Mouse (Mus musculus) kidney, embryonic 14.5 days (tissue): ENCODE measurements around the gene Sh3bp5l. TPM values are rescaled to one million over a fixed set of nuclear protein-coding genes. Genes with fewer than 3 reads are reported as not detected.
"Not testable (repeated sequence)": the region's sequence is repeated elsewhere in the genome, so short reads cannot be mapped to it uniquely, and the experiment has no call there.

Experiments
- ATAC-seq: fragments of 200-750 bp; cut with Nextera tagmentation; 2 replicates; pipeline ENCODE4 v1.8.0; 2017; ENCODE audit warnings: moderate number of reproducible peaks, mild to moderate bottlenecking, moderate TSS enrichment, moderate library complexity; ENCODE audit not compliant: low FRiP score, low TSS enrichment
- H3K27ac ChIP-seq: fragments of 300-500 bp; sonication (generic); 2 replicates; pipeline ENCODE4 v1.5.1; 2014; ENCODE audit warnings: low read depth, mild to moderate bottlenecking, low read length, moderate library complexity, mixed read lengths
- H3K27me3 ChIP-seq: fragments of 300-500 bp; sonication (generic); 2 replicates; pipeline ENCODE4 v1.6.1; 2014; ENCODE audit warnings: mild to moderate bottlenecking, low read length; ENCODE audit not compliant: control insufficient read depth, insufficient read depth
- H3K36me3 ChIP-seq: fragments of 300-500 bp; sonication (generic); 2 replicates; pipeline ENCODE4 v1.6.1; 2014; ENCODE audit warnings: low read length, mixed read lengths; ENCODE audit not compliant: control insufficient read depth, insufficient read depth
- H3K4me1 ChIP-seq: fragments of 300-500 bp; sonication (generic); 2 replicates; pipeline ENCODE4 v1.6.1; 2014; ENCODE audit warnings: low read length, mixed read lengths; ENCODE audit not compliant: control insufficient read depth, insufficient read depth
- H3K4me2 ChIP-seq: fragments of 300-500 bp; sonication (generic); replicated peaks from 2 replicates; pipeline ENCODE4 v1.6.1; 2014; ENCODE audit warnings: low read depth, mild to moderate bottlenecking, low read length
- H3K4me3 ChIP-seq: fragments of 300-500 bp; sonication (generic); 2 replicates; pipeline ENCODE4 v1.5.1; 2014; ENCODE audit warnings: mild to moderate bottlenecking, low read length
- H3K9ac ChIP-seq: fragments of 300-500 bp; sonication (generic); 2 replicates; pipeline ENCODE4 v1.6.1; 2014; ENCODE audit warnings: low read depth, mild to moderate bottlenecking, low read length, moderate library complexity
- H3K9me3 ChIP-seq: fragments of 300-500 bp; sonication (generic); 2 replicates; pipeline ENCODE4 v1.6.1; 2016; ENCODE audit warnings: low read length; ENCODE audit not compliant: control insufficient read depth
- WGBS: fragments of 180-500 bp; shearing (Covaris S2); extraction: QIAGEN DNeasy Blood & Tissue Kit; methylation state at CpG from one replicate; pipeline ENCODE4 v1.1.7; 2014; 5-methylcytosine and 5-hydroxymethylcytosine counted together
- polyA plus RNA-seq: library from polyadenylated mRNA; unstranded; fragments of >200 nt; fragmentation: Nextera tagmentation; extraction: Ambion mirVana; gene quantifications from 2 replicates; pipeline ENCODE4 v1.2.1, GENCODE M21; 2014

Sh3bp5l gene
- polyA plus RNA-seq, 1 experiment from 2014 or later: 27.5 TPM

GRCm38 (mm10) chr11:58301837-58302754 is 28.4 kb upstream of the Sh3bp5l start:
- Histone ChIP-seq H3K4me2 (peak overlapping the region; percentile 55), H3K4me3 (peak overlapping the region; percentile 55), H3K9me3 (no peaks in the 10 kb centered on the region), H3K27me3 (no peaks in the 10 kb centered on the region), H3K36me3 (no peaks in the 10 kb centered on the region), H3K9ac (peak overlapping the region; percentile 40), H3K27ac (peak overlapping the region; percentile 88), H3K4me1 (peaks cover 8% of the 10 kb centered on the region; the same call in 1 of the 2 replicates)
- under 1% methylated on average over 36 of the region's 36 CpGs for WGBS
- ATAC-seq: peak; percentile 93

- no peaks in the 10 kb centered on the region for H3K27me3 ChIP-seq
- peak overlapping the region; percentile 55 for H3K4me3 ChIP-seq
- H3K4me2 ChIP-seq: peak overlapping the region; percentile 55
- H3K36me3 ChIP-seq: no peaks in the 10 kb centered on the region
- peak; percentile 56 for ATAC-seq
- peaks cover 13% of the 10 kb centered on the region; the same call in 1 of the 2 replicates for H3K4me1 ChIP-seq
- no peaks in the 10 kb centered on the region for H3K9me3 ChIP-seq
- H3K9ac ChIP-seq: peak overlapping the region; percentile 40
- 1% methylated on average over 26 of the region's 26 CpGs for WGBS
- peak overlapping the region; percentile 88 for H3K27ac ChIP-seq
Observed at GRCm38 (mm10) chr11:58302774-58303445, 27.6 kb upstream of the Sh3bp5l start.

GRCm38 (mm10) chr11:58303594-58303993 is 26.9 kb upstream of the Sh3bp5l start:
- Histone ChIP-seq H3K27ac (no peak overlapping the region), H3K4me3 (peak overlapping the region; percentile 1; the same call in 1 of the 2 replicates)

GRCm38 (mm10) chr11:58305299-58305698 is 25.2 kb upstream of the Sh3bp5l start:
- H3K36me3 ChIP-seq, H3K4me2 ChIP-seq, H3K27ac ChIP-seq, H3K27me3 ChIP-seq, H3K9me3 ChIP-seq, H3K4me3 ChIP-seq, H3K9ac ChIP-seq, ATAC-seq: not testable (repeated sequence)
- WGBS: 93% methylated on average over 8 of the region's 8 CpGs
- H3K4me1 ChIP-seq: peaks cover 16% of the 10 kb centered on the region; the same call in 1 of the 2 replicates

More at GRCm38 (mm10) chr11:58303594-58303993, 26.9 kb upstream of the Sh3bp5l start:
- no peaks in the 10 kb centered on the region for H3K36me3 ChIP-seq
- ATAC-seq: no peak
- H3K9me3 ChIP-seq: no peaks in the 10 kb centered on the region
- no peak overlapping the region for H3K9ac ChIP-seq
- H3K27me3 ChIP-seq: no peaks in the 10 kb centered on the region
- peak overlapping the region; percentile 21 for H3K4me2 ChIP-seq
- H3K4me1 ChIP-seq: peaks cover 16% of the 10 kb centered on the region; the same call in 1 of the 2 replicates
- WGBS: 25% methylated on average over 7 of the region's 7 CpGs

- Histone ChIP-seq H3K4me1 (peaks cover 13% of the 10 kb centered on the region; the same call in 1 of the 2 replicates), H3K27ac (peak within 1 kb of the TSS; percentile 56; the same call in 1 of the 2 replicates), H3K27me3 (no peaks in the 10 kb centered on the region), H3K9me3 (no peaks in the 10 kb centered on the region), H3K4me3 (peak within 1 kb of the TSS; percentile 54), H3K9ac (peak within 1 kb of the TSS; percentile 73), H3K36me3 (no peaks in the 10 kb centered on the region), H3K4me2 (peak within 1 kb of the TSS; percentile 88)
- peak; percentile 75 for ATAC-seq
- WGBS: under 1% methylated on average over 34 of the region's 34 CpGs
Observed at GRCm38 (mm10) chr11:58306860-58307308, 23.6 kb upstream of the Sh3bp5l start, which contains the start of gene Zfp692. Gene Zfp692 (plus strand): TSS chr11:58307069.

- 1% methylated on average over 41 of the region's 42 CpGs for WGBS
- Histone ChIP-seq H3K27me3 (no peaks in the 10 kb centered on the region), H3K9me3 (no peaks in the 10 kb centered on the region), H3K4me2 (peak overlapping the region; percentile 88), H3K4me1 (peaks cover 13% of the 10 kb centered on the region; the same call in 1 of the 2 replicates), H3K36me3 (no peaks in the 10 kb centered on the region), H3K4me3 (peak overlapping the region; percentile 54), H3K9ac (peak overlapping the region; percentile 73), H3K27ac (peak overlapping the region; percentile 56; the same call in 1 of the 2 replicates)
- peak; percentile 72 for ATAC-seq
Observed at GRCm38 (mm10) chr11:58307411-58308080, 23.0 kb upstream of the Sh3bp5l start.

- Histone ChIP-seq H3K4me1 (peaks cover 10% of the 10 kb centered on the region; the same call in 1 of the 2 replicates), H3K9ac (no peak overlapping the region), H3K4me3 (no peak overlapping the region), H3K36me3 (no peaks in the 10 kb centered on the region), H3K27ac (no peak overlapping the region), H3K4me2 (no peak overlapping the region), H3K9me3 (no peaks in the 10 kb centered on the region), H3K27me3 (no peaks in the 10 kb centered on the region)
- 96% methylated on average over 9 of the region's 9 CpGs for WGBS
- ATAC-seq: no peak
Observed at GRCm38 (mm10) chr11:58308661-58309060, 21.9 kb upstream of the Sh3bp5l start.

GRCm38 (mm10) chr11:58314069-58314468 is 16.5 kb upstream of the Sh3bp5l start:
- Histone ChIP-seq H3K4me2 (no peak overlapping the region), H3K27me3 (no peaks in the 10 kb centered on the region), H3K36me3 (peaks cover 35% of the 10 kb centered on the region), H3K27ac (no peak overlapping the region), H3K4me3 (no peak overlapping the region), H3K9me3 (no peaks in the 10 kb centered on the region), H3K4me1 (no peaks in the 10 kb centered on the region), H3K9ac (no peak overlapping the region)
- 93% methylated on average over 6 of the region's 6 CpGs for WGBS
- ATAC-seq: no peak
